Mouse (Mus musculus): Measurements from ENCODE around the gene Mepe. TPM values are rescaled to one million over a fixed set of nuclear protein-coding genes. Genes with fewer than 3 reads are reported as not detected.
A peak's percentile ranks its signal among the peaks of the same experiment; 100 is the strongest.

The Mepe gene
- polyA plus RNA-seq, 1 experiment from 2014 or later: not detected

- H3K4me2 ChIP-seq: no peak overlapping the region
- 83% methylated on average over 14 of the region's 14 CpGs for WGBS
- no peak for ATAC-seq (ENCODE audit: low read depth)
- H3K36me3 ChIP-seq: no peaks in the 10 kb centered on the region
- no peak overlapping the region for H3K27ac ChIP-seq (replicated peaks)
- no peak overlapping the region for H3K4me3 ChIP-seq
- no peak overlapping the region for H3K9ac ChIP-seq
- 0 out of 2 replicates have a peak, but pooled peaks cover 3% of the 10 kb centered on the region for H3K4me1 ChIP-seq (replicated peaks)
- H3K9me3 ChIP-seq: no peaks in the 10 kb centered on the region
- 0 out of 2 replicates have a peak, but pooled peaks cover 3% of the 10 kb centered on the region for H3K27me3 ChIP-seq
Measured at GRCm38 (mm10) chr5:104334516-104334915, 9.4 kb downstream of the Mepe start.

GRCm38 (mm10) chr5:104335962-104336361, 10.8 kb downstream of the Mepe start:
- H3K4me1 ChIP-seq (replicated peaks): peaks cover 6% of the 10 kb centered on the region; the same call in 1 of the 2 replicates
- H3K27me3 ChIP-seq: 0 out of 2 replicates have a peak, but pooled peaks cover 3% of the 10 kb centered on the region
- H3K9ac ChIP-seq: no peak overlapping the region
- 90% methylated on average over 5 of the region's 5 CpGs for WGBS
- H3K4me3 ChIP-seq: no peak overlapping the region
- no peak overlapping the region for H3K27ac ChIP-seq (replicated peaks)
- H3K4me2 ChIP-seq: no peak overlapping the region
- ATAC-seq (ENCODE audit: low read depth): no peak
- no peaks in the 10 kb centered on the region for H3K36me3 ChIP-seq
- no peaks in the 10 kb centered on the region for H3K9me3 ChIP-seq

- H3K27ac ChIP-seq (replicated peaks): no peak overlapping the region
- ATAC-seq (ENCODE audit: low read depth): no peak
- peaks cover 6% of the 10 kb centered on the region; the same call in 1 of the 2 replicates for H3K4me1 ChIP-seq (replicated peaks)
- 0 out of 2 replicates have a peak, but pooled peaks cover 3% of the 10 kb centered on the region for H3K27me3 ChIP-seq
- no peak overlapping the region for H3K9ac ChIP-seq
- H3K9me3 ChIP-seq: no peaks in the 10 kb centered on the region
- H3K4me2 ChIP-seq: no peak overlapping the region
- H3K36me3 ChIP-seq: no peaks in the 10 kb centered on the region
- 75% methylated on average over 4 of the region's 4 CpGs for WGBS
- no peak overlapping the region for H3K4me3 ChIP-seq
Measured at GRCm38 (mm10) chr5:104337491-104337890, 12.4 kb downstream of the Mepe start.

- H3K27ac ChIP-seq (replicated peaks): no peak overlapping the region
- no peak for ATAC-seq (ENCODE audit: low read depth)
- H3K27me3 ChIP-seq: 0 out of 2 replicates have a peak, but pooled peaks cover 3% of the 10 kb centered on the region
- peaks cover 3% of the 10 kb centered on the region; the same call in 1 of the 2 replicates for H3K4me1 ChIP-seq (replicated peaks)
- no peaks in the 10 kb centered on the region for H3K36me3 ChIP-seq
- no peak overlapping the region for H3K9ac ChIP-seq
- no peak overlapping the region for H3K4me3 ChIP-seq
- no peaks in the 10 kb centered on the region for H3K9me3 ChIP-seq
- no peak overlapping the region for H3K4me2 ChIP-seq
- 83% methylated on average over 5 of the region's 5 CpGs for whole genome bisulfite sequencing
Measured at GRCm38 (mm10) chr5:104339009-104339408, 13.9 kb downstream of the Mepe start.

GRCm38 (mm10) chr5:104339706-104340512, 14.8 kb downstream of the Mepe start:
- no peak overlapping the region for H3K9ac ChIP-seq
- no peaks in the 10 kb centered on the region for H3K36me3 ChIP-seq
- WGBS: 25% methylated on average over 14 of the region's 14 CpGs
- no peak overlapping the region for H3K27ac ChIP-seq (replicated peaks)
- H3K4me3 ChIP-seq: no peak overlapping the region
- no peaks in the 10 kb centered on the region for H3K9me3 ChIP-seq
- H3K27me3 ChIP-seq: 0 out of 2 replicates have a peak, but pooled peaks cover 3% of the 10 kb centered on the region
- H3K4me1 ChIP-seq (replicated peaks): peaks cover 3% of the 10 kb centered on the region; the same call in 1 of the 2 replicates
- ATAC-seq (ENCODE audit: low read depth): peak; percentile 72
- peak overlapping the region; percentile 32 for H3K4me2 ChIP-seq

GRCm38 (mm10) chr5:104340513-104340829, 15.3 kb downstream of the Mepe start:
- H3K4me3 ChIP-seq: no peak overlapping the region
- 0 out of 2 replicates have a peak, but pooled peaks cover 3% of the 10 kb centered on the region for H3K27me3 ChIP-seq
- WGBS: 92% methylated on average over 4 of the region's 4 CpGs
- peaks cover 3% of the 10 kb centered on the region; the same call in 1 of the 2 replicates for H3K4me1 ChIP-seq (replicated peaks)
- H3K27ac ChIP-seq (replicated peaks): no peak overlapping the region
- no peaks in the 10 kb centered on the region for H3K36me3 ChIP-seq
- H3K9ac ChIP-seq: no peak overlapping the region
- no peak; the same call in 1 of the 2 replicates for ATAC-seq (ENCODE audit: low read depth)
- H3K9me3 ChIP-seq: no peaks in the 10 kb centered on the region
- no peak overlapping the region for H3K4me2 ChIP-seq

- no peak overlapping the region for H3K4me3 ChIP-seq
- H3K4me1 ChIP-seq (replicated peaks): peaks cover 3% of the 10 kb centered on the region; the same call in 1 of the 2 replicates
- no peaks in the 10 kb centered on the region for H3K27me3 ChIP-seq
- no peaks in the 10 kb centered on the region for H3K36me3 ChIP-seq
- H3K4me2 ChIP-seq: no peak overlapping the region
- 41% methylated on average over 6 of the region's 6 CpGs for WGBS
- no peaks in the 10 kb centered on the region for H3K9me3 ChIP-seq
- H3K27ac ChIP-seq (replicated peaks): no peak overlapping the region
- ATAC-seq (ENCODE audit: low read depth): no peak
- H3K9ac ChIP-seq: no peak overlapping the region
Measured at GRCm38 (mm10) chr5:104342881-104343280, 17.8 kb downstream of the Mepe start.

- no peaks in the 10 kb centered on the region for H3K36me3 ChIP-seq
- no peak overlapping the region for H3K4me3 ChIP-seq
- H3K9me3 ChIP-seq: no peaks in the 10 kb centered on the region
- H3K9ac ChIP-seq: no peak overlapping the region
- 72% methylated on average over 9 of the region's 9 CpGs for WGBS
- H3K4me1 ChIP-seq (replicated peaks): peaks cover 2% of the 10 kb centered on the region; the same call in 1 of the 2 replicates
- H3K27me3 ChIP-seq: no peaks in the 10 kb centered on the region
- no peak for ATAC-seq (ENCODE audit: low read depth)
- H3K4me2 ChIP-seq: no peak overlapping the region
- no peak overlapping the region for H3K27ac ChIP-seq (replicated peaks)
Measured at GRCm38 (mm10) chr5:104344526-104345240, 19.6 kb downstream of the Mepe start.

- H3K4me3 ChIP-seq: no peak overlapping the region
Measured at GRCm38 (mm10) chr5:104345241-104345630, 20.1 kb downstream of the Mepe start.

GRCm38 (mm10) chr5:104351041-104351440, 25.9 kb downstream of the Mepe start:
- H3K27me3 ChIP-seq: no peaks in the 10 kb centered on the region
- no peak for ATAC-seq (ENCODE audit: low read depth)
- H3K4me1 ChIP-seq (replicated peaks): no peaks in the 10 kb centered on the region
- H3K27ac ChIP-seq (replicated peaks): no peak overlapping the region
- 61% methylated on average over 1 of the region's 1 CpGs for WGBS
- no peak overlapping the region for H3K4me3 ChIP-seq
- H3K9me3 ChIP-seq: no peaks in the 10 kb centered on the region
- H3K36me3 ChIP-seq: no peaks in the 10 kb centered on the region
- H3K4me2 ChIP-seq: no peak overlapping the region
- no peak overlapping the region for H3K9ac ChIP-seq

More at GRCm38 (mm10) chr5:104345241-104345630, 20.1 kb downstream of the Mepe start:
- H3K4me1 ChIP-seq (replicated peaks): no peaks in the 10 kb centered on the region
- H3K9ac ChIP-seq: no peak overlapping the region
- H3K4me2 ChIP-seq: no peak overlapping the region
- no peaks in the 10 kb centered on the region for H3K27me3 ChIP-seq
- no peak overlapping the region for H3K27ac ChIP-seq (replicated peaks)
- H3K36me3 ChIP-seq: no peaks in the 10 kb centered on the region
- no peaks in the 10 kb centered on the region for H3K9me3 ChIP-seq
- WGBS: 82% methylated on average over 6 of the region's 6 CpGs
- ATAC-seq (ENCODE audit: low read depth): no peak

GRCm38 (mm10) chr5:104351874-104352273, 26.7 kb downstream of the Mepe start:
- Histone ChIP-seq H3K9ac (no peak overlapping the region), H3K36me3 (no peaks in the 10 kb centered on the region), H3K27ac (replicated peaks) (no peak overlapping the region), H3K4me3 (no peak overlapping the region), H3K9me3 (no peaks in the 10 kb centered on the region), H3K4me1 (replicated peaks) (no peaks in the 10 kb centered on the region), H3K4me2 (no peak overlapping the region), H3K27me3 (no peaks in the 10 kb centered on the region)
- 79% methylated on average over 5 of the region's 5 CpGs for WGBS
- ATAC-seq (ENCODE audit: low read depth): no peak

GRCm38 (mm10) chr5:104357575-104357974, 32.4 kb downstream of the Mepe start:
- ATAC-seq (ENCODE audit: low read depth): no peak
- no peak overlapping the region for H3K27ac ChIP-seq (replicated peaks)
- no peaks in the 10 kb centered on the region for H3K36me3 ChIP-seq
- H3K4me3 ChIP-seq: no peak overlapping the region
- H3K9me3 ChIP-seq: no peaks in the 10 kb centered on the region
- 73% methylated on average over 5 of the region's 5 CpGs for WGBS
- H3K9ac ChIP-seq: no peak overlapping the region
- H3K4me2 ChIP-seq: no peak overlapping the region
- no peaks in the 10 kb centered on the region for H3K27me3 ChIP-seq
- H3K4me1 ChIP-seq (replicated peaks): no peaks in the 10 kb centered on the region
